Mouse (Mus musculus) stomach, embryonic 15.5 days (tissue): ENCODE data around the gene Ubl7. TPM values are rescaled to one million over a fixed set of nuclear protein-coding genes. Genes with fewer than 3 reads are reported as not detected.

Experiments used
- ATAC-seq: fragments of 200-750 bp; cut with Nextera tagmentation; 2 replicates; pipeline ENCODE4 v1.8.0; 2017; ENCODE audit warnings: low read depth, moderate number of reproducible peaks, moderate TSS enrichment; ENCODE audit not compliant: insufficient read depth, low FRiP score
- H3K27ac ChIP-seq: fragments of 300-500 bp; sonication (generic); 2 replicates; pipeline ENCODE4 v1.5.1; 2015; ENCODE audit warnings: mild to moderate bottlenecking, inconsistent platforms
- H3K27me3 ChIP-seq: fragments of 300-500 bp; sonication (generic); replicated peaks from 2 replicates; pipeline ENCODE4 v1.6.1; 2015; ENCODE audit warnings: inconsistent platforms
- H3K36me3 ChIP-seq: fragments of 300-500 bp; sonication (generic); 2 replicates; pipeline ENCODE4 v1.6.1; 2015; ENCODE audit warnings: inconsistent platforms
- H3K4me1 ChIP-seq: fragments of 300-500 bp; sonication (generic); 2 replicates; pipeline ENCODE4 v1.6.1; 2015; ENCODE audit warnings: inconsistent platforms
- H3K4me2 ChIP-seq: fragments of 300-500 bp; sonication (generic); 2 replicates; pipeline ENCODE4 v1.6.1; 2015; ENCODE audit warnings: mild to moderate bottlenecking, inconsistent platforms
- H3K4me3 ChIP-seq: fragments of 300-500 bp; sonication (generic); replicated peaks from 2 replicates; pipeline ENCODE4 v1.5.1; 2015; ENCODE audit warnings: inconsistent platforms
- H3K9ac ChIP-seq: fragments of 300-500 bp; sonication (generic); 2 replicates; pipeline ENCODE4 v1.6.1; 2015; ENCODE audit warnings: inconsistent platforms
- H3K9me3 ChIP-seq: fragments of 300-500 bp; sonication (generic); 2 replicates; pipeline ENCODE4 v1.6.1; 2016; ENCODE audit warnings: inconsistent platforms
- WGBS: fragments of 180-500 bp; shearing (Covaris S2); methylation state at CpG from one replicate; pipeline ENCODE4 v1.1.7; 2015; 5-methylcytosine and 5-hydroxymethylcytosine counted together
- polyA plus RNA-seq: library from polyadenylated mRNA; unstranded; fragments of >200 nt; fragmentation: Nextera tagmentation; extraction: Ambion mirVana; gene quantifications from 2 replicates; pipeline ENCODE4 v1.2.1, GENCODE M21; 2015

The Ubl7 gene
- polyA plus RNA-seq, 1 experiment from 2014 or later: 85.4 TPM

GRCm38 (mm10) chr9:57973440-57974066 is 62.8 kb downstream of the Ubl7 start:
- Histone ChIP-seq H3K27ac (no peak overlapping the region), H3K36me3 (no peaks in the 10 kb centered on the region), H3K9ac (no peak overlapping the region), H3K27me3 (no peaks in the 10 kb centered on the region), H3K4me3 (no peak overlapping the region), H3K4me1 (no peaks in the 10 kb centered on the region), H3K4me2 (no peak overlapping the region), H3K9me3 (no peaks in the 10 kb centered on the region)
- no peak for ATAC-seq
- WGBS: 70% methylated on average over 6 of the region's 6 CpGs

- Histone ChIP-seq H3K36me3 (no peaks in the 10 kb centered on the region), H3K4me3 (no peak overlapping the region), H3K4me1 (no peaks in the 10 kb centered on the region), H3K27me3 (no peaks in the 10 kb centered on the region), H3K27ac (no peak overlapping the region), H3K9me3 (no peaks in the 10 kb centered on the region), H3K9ac (no peak overlapping the region), H3K4me2 (no peak overlapping the region)
- no peak for ATAC-seq
- 75% methylated on average over 5 of the region's 5 CpGs for WGBS
These were observed 63.4 kb downstream of the Ubl7 start for GRCm38 (mm10) chr9:57974221-57974620.

- Histone ChIP-seq H3K27ac (peak overlapping the region; percentile 35; the same call in 1 of the 2 replicates), H3K4me1 (no peaks in the 10 kb centered on the region), H3K36me3 (no peaks in the 10 kb centered on the region), H3K9ac (no peak overlapping the region), H3K27me3 (no peaks in the 10 kb centered on the region), H3K9me3 (no peaks in the 10 kb centered on the region), H3K4me3 (no peak overlapping the region), H3K4me2 (no peak overlapping the region)
- no peak for ATAC-seq
- 63% methylated on average over 5 of the region's 5 CpGs for WGBS
These were observed 64.5 kb downstream of the Ubl7 start for GRCm38 (mm10) chr9:57975200-57975821.

GRCm38 (mm10) chr9:57978025-57978424 is 67.2 kb downstream of the Ubl7 start:
- Histone ChIP-seq H3K27ac (no peak overlapping the region), H3K4me2 (no peak overlapping the region), H3K36me3 (no peaks in the 10 kb centered on the region), H3K4me3 (no peak overlapping the region), H3K4me1 (no peaks in the 10 kb centered on the region), H3K9ac (no peak overlapping the region), H3K27me3 (no peaks in the 10 kb centered on the region), H3K9me3 (no peaks in the 10 kb centered on the region)
- WGBS: 71% methylated on average over 6 of the region's 6 CpGs
- no peak for ATAC-seq

GRCm38 (mm10) chr9:57978858-57979257 is 68.1 kb downstream of the Ubl7 start:
- Histone ChIP-seq H3K27me3 (no peaks in the 10 kb centered on the region), H3K9ac (no peak overlapping the region), H3K4me2 (no peak overlapping the region), H3K9me3 (no peaks in the 10 kb centered on the region), H3K4me1 (no peaks in the 10 kb centered on the region), H3K27ac (no peak overlapping the region), H3K36me3 (no peaks in the 10 kb centered on the region), H3K4me3 (no peak overlapping the region)
- 43% methylated on average over 3 of the region's 3 CpGs for WGBS
- no peak for ATAC-seq

Other genes starting within 250 kb of the Ubl7 start
- not detected in 2 replicates for gene Cyp1a2, start 227.3 kb upstream of the Ubl7 start, polyA plus RNA-seq
- gene Cyp1a1, start 223.1 kb upstream of the Ubl7 start, polyA plus RNA-seq: 0.05 TPM in 1 of 2 replicates, not detected in the other
- 26.8 and 28.6 TPM in 2 replicates for gene Edc3, start 202.4 kb upstream of the Ubl7 start, polyA plus RNA-seq
- gene Clk3, start 145.1 kb upstream of the Ubl7 start, polyA plus RNA-seq: 68.3 and 69.6 TPM in 2 replicates
- 5.9 and 6.0 TPM in 2 replicates for gene Arid3b, start 74.2 kb upstream of the Ubl7 start, polyA plus RNA-seq
- gene Sema7a, start 29.1 kb downstream of the Ubl7 start, polyA plus RNA-seq: 0.57 and 0.71 TPM in 2 replicates
- gene Cyp11a1, start 95.4 kb downstream of the Ubl7 start, polyA plus RNA-seq: 4.2 and 5.4 TPM in 2 replicates
- 1.8 and 3.3 TPM in 2 replicates for gene Stra6, start 152.8 kb downstream of the Ubl7 start, polyA plus RNA-seq
- 0.18 and 0.19 TPM in 2 replicates for gene Ccdc33, start 207.8 kb downstream of the Ubl7 start, polyA plus RNA-seq